17 mouse cellular contexts compared by ENCODE assay signal in genomic region chr4:63217513-63217912, GRCm38 (mm10). TPM values are rescaled to one million over a fixed set of nuclear protein-coding genes. Genes with fewer than 3 reads are reported as not detected.
A peak's percentile ranks its signal among the peaks of the same experiment; 100 is the strongest.
DNase-seq lines count a peak whose midpoint lies in the region; ATAC-seq lines count a peak whose summit lies in the region.
"Had no signal": no experiment of that assay in that cellular context is flagged by ENCODE, and none has a peak within 500 bp of the region (broad histone marks: within the 10 kb centered on the region; RNA-seq: fewer than 3 reads in every experiment).

No protein-coding gene starts in this region.

- H3K4me3 ChIP-seq in embryonic facial prominence, embryonic 12.5 days: no peak overlapping the region
- H3K4me3 ChIP-seq in embryonic facial prominence, embryonic 10.5 days: no peak overlapping the region
- H3K4me3 ChIP-seq in lung, embryonic 15.5 days: peak overlapping the region; percentile 70
- no peak overlapping the region for H3K4me3 ChIP-seq in intestine, embryonic 15.5 days (replicated peaks)
- H3K4me3 ChIP-seq in stomach, embryonic 14.5 days (ENCODE audit: low read depth, low read length): no peak overlapping the region
- H3K4me3 ChIP-seq: heart, embryonic 10.5 days; hindbrain, embryonic 13.5 days had no signal

- 80% methylated on average over 6 of the region's 6 CpGs for WGBS in embryonic facial prominence, embryonic 12.5 days
- 87% methylated on average over 6 of the region's 6 CpGs for WGBS in embryonic facial prominence, embryonic 10.5 days
- WGBS in lung, embryonic 15.5 days: 59% methylated on average over 6 of the region's 6 CpGs
- WGBS in intestine, embryonic 15.5 days: 79% methylated on average over 6 of the region's 6 CpGs
- 70% methylated on average over 6 of the region's 6 CpGs for WGBS in stomach, embryonic 14.5 days

- no peak for DNase-seq in embryonic facial prominence, embryonic 10.5 days (ENCODE audit: low spot score)
- DNase-seq in lung, postnatal 4 days: no peak
- DNase-seq in cerebellum, adult 9-11 months: no peak
- DNase-seq in urinary bladder, postnatal 25 days (ENCODE audit: low spot score): no peak
- DNase-seq: adrenal gland, adult 2 months; cerebellum, adult 9-10 months; liver; right cerebral cortex, adult 18-20 months had no signal

- peaks cover 10% of the 10 kb centered on the region for H3K36me3 ChIP-seq in embryonic facial prominence, embryonic 12.5 days
- peaks cover 3% of the 10 kb centered on the region; the same call in 1 of the 2 replicates for H3K36me3 ChIP-seq in embryonic facial prominence, embryonic 10.5 days (replicated peaks)
- H3K36me3 ChIP-seq in lung, embryonic 15.5 days: 0 out of 2 replicates have a peak, but pooled peaks cover 3% of the 10 kb centered on the region
- H3K36me3 ChIP-seq in intestine, embryonic 15.5 days: no peaks in the 10 kb centered on the region; the same call in none of the 2 replicates
- peaks cover 15% of the 10 kb centered on the region for H3K36me3 ChIP-seq in stomach, embryonic 14.5 days (ENCODE audit: control insufficient read depth, insufficient read depth, low read length)
- H3K36me3 ChIP-seq: heart, embryonic 10.5 days; hindbrain, embryonic 13.5 days had no signal

- peaks cover 26% of the 10 kb centered on the region for H3K4me1 ChIP-seq in embryonic facial prominence, embryonic 12.5 days
- H3K4me1 ChIP-seq in embryonic facial prominence, embryonic 10.5 days: peaks cover 47% of the 10 kb centered on the region
- H3K4me1 ChIP-seq in lung, embryonic 15.5 days: peaks cover 48% of the 10 kb centered on the region
- H3K4me1 ChIP-seq in intestine, embryonic 15.5 days (replicated peaks): peaks cover 26% of the 10 kb centered on the region
- peaks cover 27% of the 10 kb centered on the region; the same call in 1 of the 2 replicates for H3K4me1 ChIP-seq in stomach, embryonic 14.5 days (ENCODE audit: control insufficient read depth, insufficient read depth, low read length)

- H3K9me3 ChIP-seq in embryonic facial prominence, embryonic 12.5 days: no peaks in the 10 kb centered on the region
- H3K9me3 ChIP-seq in embryonic facial prominence, embryonic 10.5 days: no peaks in the 10 kb centered on the region
- no peaks in the 10 kb centered on the region for H3K9me3 ChIP-seq in lung, embryonic 15.5 days
- H3K9me3 ChIP-seq in intestine, embryonic 15.5 days: no peaks in the 10 kb centered on the region
- H3K9me3 ChIP-seq in stomach, embryonic 14.5 days (ENCODE audit: control insufficient read depth, low read depth, low read length): no peaks in the 10 kb centered on the region
- H3K9me3 ChIP-seq: heart, embryonic 10.5 days; hindbrain, embryonic 13.5 days had no signal

- no peak for ATAC-seq in embryonic facial prominence, embryonic 12.5 days (ENCODE audit: insufficient number of reproducible peaks, insufficient read depth, low FRiP score, low TSS enrichment)
- no peak for ATAC-seq in lung, embryonic 15.5 days (ENCODE audit: borderline replicate concordance, extremely low read depth, low FRiP score, low TSS enrichment)
- no peak for ATAC-seq in intestine, embryonic 15.5 days
- no peak for ATAC-seq in stomach, embryonic 14.5 days (ENCODE audit: insufficient number of reproducible peaks, insufficient read depth, low FRiP score, low read depth)
- ATAC-seq: forebrain, embryonic 14.5 days; midbrain, embryonic 16.5 days had no signal

- peaks cover 11% of the 10 kb centered on the region; the same call in 1 of the 2 replicates for H3K27me3 ChIP-seq in embryonic facial prominence, embryonic 12.5 days
- peaks cover 42% of the 10 kb centered on the region for H3K27me3 ChIP-seq in embryonic facial prominence, embryonic 10.5 days (replicated peaks; ENCODE audit: low read depth, poor library complexity, severe bottlenecking)
- peaks cover 23% of the 10 kb centered on the region for H3K27me3 ChIP-seq in lung, embryonic 15.5 days
- H3K27me3 ChIP-seq in intestine, embryonic 15.5 days (replicated peaks): peaks cover 3% of the 10 kb centered on the region; the same call in 1 of the 2 replicates
- H3K27me3 ChIP-seq in stomach, embryonic 14.5 days (ENCODE audit: control insufficient read depth, insufficient read depth, low read length): no peaks in the 10 kb centered on the region

- H3K9ac ChIP-seq in embryonic facial prominence, embryonic 12.5 days: 0 out of 2 replicates have a peak overlapping the region, but pooled peaks have one; percentile 2
- H3K9ac ChIP-seq in lung, embryonic 15.5 days: no peak overlapping the region
- H3K9ac ChIP-seq in intestine, embryonic 15.5 days: no peak overlapping the region
- 0 out of 2 replicates have a peak overlapping the region, but pooled peaks have one; percentile 90 for H3K9ac ChIP-seq in stomach, embryonic 14.5 days (replicated peaks; ENCODE audit: low read depth, low read length)
- H3K9ac ChIP-seq: hindbrain, embryonic 13.5 days had no signal

- H3K4me2 ChIP-seq in embryonic facial prominence, embryonic 12.5 days (replicated peaks): peak overlapping the region; percentile 87
- peak overlapping the region; percentile 86 for H3K4me2 ChIP-seq in lung, embryonic 15.5 days
- H3K4me2 ChIP-seq in intestine, embryonic 15.5 days (replicated peaks): peak overlapping the region; percentile 98
- peak overlapping the region; percentile 95 for H3K4me2 ChIP-seq in stomach, embryonic 14.5 days (replicated peaks; ENCODE audit: low read depth, low read length)

- H3K27ac ChIP-seq in embryonic facial prominence, embryonic 12.5 days: no peak overlapping the region
- H3K27ac ChIP-seq in embryonic facial prominence, embryonic 10.5 days (replicated peaks): no peak overlapping the region
- no peak overlapping the region for H3K27ac ChIP-seq in lung, embryonic 15.5 days
- no peak overlapping the region for H3K27ac ChIP-seq in intestine, embryonic 15.5 days
- no peak overlapping the region; the same call in 1 of the 2 replicates for H3K27ac ChIP-seq in stomach, embryonic 14.5 days (ENCODE audit: low read length)
- H3K27ac ChIP-seq: heart, embryonic 10.5 days; hindbrain, embryonic 13.5 days had no signal

RNA-seq across cellular contexts. Expression of gene Col27a1, which starts 3.7 kb away (rescaled TPM):
- polyA plus RNA-seq in embryonic facial prominence, embryonic 12.5 days (2016; fragmentation: Nextera tagmentation; extraction: Ambion mirVana): 19.3 and 21.8 TPM in 2 replicates
- polyA plus RNA-seq in embryonic facial prominence, embryonic 10.5 days (2016; fragmentation: Nextera tagmentation; extraction: Ambion mirVana): 4.3 and 5.3 TPM in 2 replicates
- polyA plus RNA-seq in lung, embryonic 15.5 days (2015; fragmentation: Nextera tagmentation; extraction: Ambion mirVana): 20.2 and 20.3 TPM in 2 replicates
- 13.1 and 13.3 TPM in 2 replicates for polyA plus RNA-seq in intestine, embryonic 15.5 days (2015; fragmentation: Nextera tagmentation; extraction: Ambion mirVana)
- 23.6 and 24.8 TPM in 2 replicates for polyA plus RNA-seq in stomach, embryonic 14.5 days (2014; fragmentation: Nextera tagmentation; extraction: Ambion mirVana)

RNA-seq across cellular contexts. Expression of gene Kif12, which starts 45.6 kb away (rescaled TPM):
- polyA plus RNA-seq in embryonic facial prominence, embryonic 12.5 days (2016; fragmentation: Nextera tagmentation; extraction: Ambion mirVana): 0.06 TPM in 1 of 2 replicates, not detected in the other
- not detected in 2 replicates for polyA plus RNA-seq in embryonic facial prominence, embryonic 10.5 days (2016; fragmentation: Nextera tagmentation; extraction: Ambion mirVana)
- 8.3 and 9.2 TPM in 2 replicates for polyA plus RNA-seq in lung, embryonic 15.5 days (2015; fragmentation: Nextera tagmentation; extraction: Ambion mirVana)
- 67.1 and 77.3 TPM in 2 replicates for polyA plus RNA-seq in intestine, embryonic 15.5 days (2015; fragmentation: Nextera tagmentation; extraction: Ambion mirVana)
- polyA plus RNA-seq in stomach, embryonic 14.5 days (2014; fragmentation: Nextera tagmentation; extraction: Ambion mirVana): 19.8 and 22.8 TPM in 2 replicates
- polyA plus RNA-seq: adrenal gland, adult 2 months; embryonic facial prominence, embryonic 11.5 days; forebrain, embryonic 14.5 days; hindbrain, embryonic 13.5 days had no signal

Comparison
In these comparisons a context has a peak if more than half of its experiments do, and no peak if none do; other contexts are left out.
1. H3K9ac ChIP-seq: peak in embryonic facial prominence, embryonic 12.5 days (single experiment) and stomach, embryonic 14.5 days (single experiment); none in lung, embryonic 15.5 days (single experiment) and intestine, embryonic 15.5 days (single experiment).
2. Peak in every context shown above with its lines, with median percentiles within 50 percentile points of each other: H3K4me2 ChIP-seq.